Mouse (Mus musculus) embryonic fibroblast, embryonic 13.5 days (primary cell): ENCODE measurements around the gene Vmn1r69.

Experiments
- CTCF ChIP-seq: IDR thresholded peaks from 2 replicates; pipeline ENCODE4 v1.5.1; 2011; ENCODE audit warnings: mild to moderate bottlenecking, control low read depth, low read length, moderate library complexity, borderline replicate concordance; ENCODE audit not compliant: insufficient read depth
- POLR2A ChIP-seq: IDR thresholded peaks from 2 replicates; pipeline ENCODE4 v1.6.1; 2011; ENCODE audit warnings: low read depth, mild to moderate bottlenecking, control low read depth, low read length, moderate library complexity

DNA sequence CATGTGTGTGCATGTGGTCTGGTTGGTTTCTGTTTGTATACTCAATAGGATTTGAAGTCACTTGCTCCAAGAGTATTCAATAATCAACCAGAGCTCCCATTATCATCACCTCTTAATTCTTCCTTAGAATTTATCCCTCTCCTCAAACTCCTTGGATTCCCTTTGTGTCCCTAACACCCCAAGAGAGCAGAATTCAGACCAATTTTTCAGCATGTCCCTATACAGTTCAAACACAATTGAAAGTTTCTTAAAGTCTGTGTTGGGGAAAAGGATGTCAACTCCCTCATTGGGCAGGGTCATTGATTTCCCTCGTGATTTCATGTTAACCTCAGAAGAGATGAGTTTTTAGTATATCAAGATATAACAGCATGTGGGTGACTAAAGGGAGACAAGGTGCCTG lies 17.8 kb upstream of the Vmn1r69 start, which contains the start of gene Vmn1r70:
- TF ChIP-seq POLR2A: no peak
- no peak for TF ChIP-seq CTCF
